Comparison of ENCODE assay signal across 9 mouse cellular contexts in the genomic region with DNA sequence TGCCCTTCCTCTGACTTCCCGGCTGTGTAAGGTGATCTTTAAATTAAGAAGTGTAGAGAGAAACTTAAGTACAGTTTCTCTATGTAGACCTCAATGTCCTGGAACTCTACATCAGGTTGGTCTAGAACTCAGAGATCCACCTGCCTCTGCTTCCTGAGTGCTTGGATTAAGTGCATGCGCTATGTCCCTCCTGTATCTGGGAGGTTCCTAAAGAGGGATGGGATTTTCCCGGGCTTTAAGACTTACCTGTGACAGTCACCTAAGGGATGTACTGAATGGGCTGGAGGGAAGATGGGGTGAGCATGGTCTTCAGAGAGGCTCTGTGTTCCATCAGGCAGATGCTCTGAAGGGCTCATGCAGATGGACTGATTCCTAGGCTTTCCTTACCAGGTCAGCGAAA. TPM values are rescaled to one million over a fixed set of nuclear protein-coding genes. Genes with fewer than 3 reads are reported as not detected.
DNase-seq lines count a peak whose midpoint lies in the region; ATAC-seq and TF ChIP-seq lines count a peak whose summit lies in the region.
"Had no signal": no experiment of that assay in that cellular context is flagged by ENCODE, and none has a peak within 500 bp of the region (broad histone marks: within the 10 kb centered on the region; RNA-seq: fewer than 3 reads in every experiment).

No protein-coding gene starts in this region.

- H3K36me3 ChIP-seq in kidney, embryonic 14.5 days (ENCODE audit: control insufficient read depth, insufficient read depth, low read length), result peaks cover 37% of the 10 kb centered on the region
- peaks cover 49% of the 10 kb centered on the region for H3K36me3 ChIP-seq in hindbrain, embryonic 14.5 days (replicated peaks; ENCODE audit: control insufficient read depth, insufficient read depth)
- H3K36me3 ChIP-seq in midbrain, embryonic 15.5 days (replicated peaks), result peaks cover 24% of the 10 kb centered on the region

- TF ChIP-seq CTCF in bone marrow, adult 2 months (IDR thresholded peaks at IDR 0.05; ENCODE audit: control insufficient read depth, insufficient read depth, low read length), result no peak

- no peaks in the 10 kb centered on the region for H3K27me3 ChIP-seq in kidney, embryonic 14.5 days (ENCODE audit: control insufficient read depth, insufficient read depth, low read length)
- H3K27me3 ChIP-seq in hindbrain, embryonic 14.5 days (ENCODE audit: control insufficient read depth, insufficient read depth, low read length), result 0 out of 2 replicates have a peak, but pooled peaks cover 2% of the 10 kb centered on the region
- no peaks in the 10 kb centered on the region for H3K27me3 ChIP-seq in midbrain, embryonic 15.5 days (replicated peaks)

- H3K27ac ChIP-seq in kidney, embryonic 14.5 days (ENCODE audit: low read depth, low read length), result peak overlapping the region; percentile 94
- no peak overlapping the region for H3K27ac ChIP-seq in bone marrow, adult 2 months (ENCODE audit: control insufficient read depth, insufficient read depth, low read depth, low read length, poor library complexity)
- H3K27ac ChIP-seq in hindbrain, embryonic 14.5 days, result no peak overlapping the region
- H3K27ac ChIP-seq in midbrain, embryonic 15.5 days, result peak overlapping the region; percentile 90

- peak overlapping the region; percentile 97 for H3K9ac ChIP-seq in kidney, embryonic 14.5 days (ENCODE audit: low read depth, low read length)
- H3K9ac ChIP-seq in hindbrain, embryonic 14.5 days, result peak overlapping the region; percentile 96
- H3K9ac ChIP-seq in midbrain, embryonic 15.5 days, result peak overlapping the region; percentile 95

- H3K4me3 ChIP-seq in kidney, embryonic 14.5 days (ENCODE audit: low read length), result peak overlapping the region; percentile 93
- peak overlapping the region; percentile 100 for H3K4me3 ChIP-seq in bone marrow, adult 2 months (replicated peaks; ENCODE audit: control insufficient read depth, low read depth, low read length)
- peak overlapping the region; percentile 90 for H3K4me3 ChIP-seq in hindbrain, embryonic 14.5 days (replicated peaks; ENCODE audit: low read length)
- peak overlapping the region; percentile 92 for H3K4me3 ChIP-seq in midbrain, embryonic 15.5 days

- intact Hi-C loops in left cerebral cortex, postnatal 4 days (cut with DNase I), result loop anchor here (10.0 kb wide), 1 partner anchor 89 kb away; no protein-coding TSS in a partner anchor

- H3K4me2 ChIP-seq in kidney, embryonic 14.5 days (replicated peaks; ENCODE audit: low read depth, low read length), result peak overlapping the region; percentile 90
- H3K4me2 ChIP-seq in hindbrain, embryonic 14.5 days (replicated peaks), result peak overlapping the region; percentile 76
- peak overlapping the region; percentile 77 for H3K4me2 ChIP-seq in midbrain, embryonic 15.5 days

- H3K9me3 ChIP-seq in kidney, embryonic 14.5 days (ENCODE audit: control insufficient read depth, low read length), result no peaks in the 10 kb centered on the region
- no peaks in the 10 kb centered on the region for H3K9me3 ChIP-seq in hindbrain, embryonic 14.5 days (ENCODE audit: control insufficient read depth, low read length)
- no peaks in the 10 kb centered on the region for H3K9me3 ChIP-seq in midbrain, embryonic 15.5 days

- WGBS in kidney, embryonic 14.5 days, result 38% methylated on average over 4 of the region's 4 CpGs
- 33% methylated on average over 4 of the region's 4 CpGs for WGBS in bone marrow, adult 2 months
- 41% methylated on average over 4 of the region's 4 CpGs for WGBS in hindbrain, embryonic 14.5 days
- 50% methylated on average over 4 of the region's 4 CpGs for WGBS in midbrain, embryonic 15.5 days

- TF ChIP-seq POLR2A in bone marrow, adult 2 months (IDR thresholded peaks at IDR 0.05; ENCODE audit: borderline replicate concordance, control insufficient read depth, low read depth, low read length), result no peak

- H3K4me1 ChIP-seq in kidney, embryonic 14.5 days (ENCODE audit: control insufficient read depth, insufficient read depth, low read length), result peaks cover 13% of the 10 kb centered on the region; the same call in 1 of the 2 replicates
- no peaks in the 10 kb centered on the region; the same call in 1 of the 2 replicates for H3K4me1 ChIP-seq in bone marrow, adult 2 months (ENCODE audit: control insufficient read depth, insufficient read depth, low read length)
- H3K4me1 ChIP-seq in hindbrain, embryonic 14.5 days (replicated peaks; ENCODE audit: control insufficient read depth, insufficient read depth, low read length), result peaks cover 10% of the 10 kb centered on the region
- peaks cover 21% of the 10 kb centered on the region for H3K4me1 ChIP-seq in midbrain, embryonic 15.5 days

- DNase-seq in kidney, postnatal 4 days, result no peak
- DNase-seq in hindbrain, embryonic 14.5 days (ENCODE audit: low spot score), result no peak
- no peak for DNase-seq in gastrocnemius, postnatal 10 days
- no peak for DNase-seq in left cerebral cortex, postnatal 4 days

- no peak for ATAC-seq in kidney, embryonic 14.5 days (ENCODE audit: low FRiP score, low TSS enrichment)
- no peak for ATAC-seq in hindbrain, embryonic 14.5 days (ENCODE audit: low FRiP score)
- ATAC-seq in midbrain, embryonic 15.5 days (replicated peaks), result no peak
- ATAC-seq in CD4-positive, CD25-positive, alpha-beta regulatory T cell, adult 4 months, result no peak

RNA-seq across cellular contexts. Expression of a gene that starts 1.0 kb away (rescaled TPM):
- 251 and 292 TPM in 2 replicates for polyA plus RNA-seq in kidney, embryonic 14.5 days (2014; fragmentation: Nextera tagmentation; extraction: Ambion mirVana)
- 441 and 887 TPM in 2 replicates for polyA plus RNA-seq in bone marrow, adult 2 months (2011; ENCODE audit: insufficient read depth, insufficient read length, low replicate concordance, missing spikeins)
- 175 and 192 TPM in 2 replicates for polyA plus RNA-seq in hindbrain, embryonic 14.5 days (2014; fragmentation: Nextera tagmentation; extraction: Ambion mirVana)
- polyA plus RNA-seq in midbrain, embryonic 15.5 days (2015; fragmentation: Nextera tagmentation; extraction: Ambion mirVana), result 186 and 187 TPM in 2 replicates
- total RNA-seq in gastrocnemius, postnatal 10 days (2021), result 100 to 1,000 TPM; 796 to 873 TPM
- 100 to 1,000 TPM; 446 to 574 TPM for polyA plus RNA-seq in CD4-positive, CD25-positive, alpha-beta regulatory T cell, adult 4 months (2017; shearing (Covaris generic))
- 100 to 1,000 TPM; 603 to 645 TPM for total RNA-seq in left cerebral cortex, postnatal 4 days (2021)

RNA-seq across cellular contexts. Expression of a gene that starts 4.2 kb away (rescaled TPM):
- polyA plus RNA-seq in kidney, embryonic 14.5 days (2014; fragmentation: Nextera tagmentation; extraction: Ambion mirVana), result 6.9 and 8.2 TPM in 2 replicates
- polyA plus RNA-seq in bone marrow, adult 2 months (2011; ENCODE audit: insufficient read depth, insufficient read length, low replicate concordance, missing spikeins), result 3.9 and 12.0 TPM in 2 replicates
- 3.2 and 4.1 TPM in 2 replicates for polyA plus RNA-seq in hindbrain, embryonic 14.5 days (2014; fragmentation: Nextera tagmentation; extraction: Ambion mirVana)
- 5.4 and 5.8 TPM in 2 replicates for polyA plus RNA-seq in midbrain, embryonic 15.5 days (2015; fragmentation: Nextera tagmentation; extraction: Ambion mirVana)
- 1 to 10 TPM; 3.5 to 6.3 TPM for total RNA-seq in gastrocnemius, postnatal 10 days (2021)
- under 1 TPM in 1 of 2 experiments, not detected in 1; 0.86 TPM for polyA plus RNA-seq in CD4-positive, CD25-positive, alpha-beta regulatory T cell, adult 4 months (2017; shearing (Covaris generic))
- total RNA-seq in left cerebral cortex, postnatal 4 days (2021), result 1 to 10 TPM; 5.5 to 6.0 TPM

RNA-seq across cellular contexts. Expression of a gene that starts 10.9 kb away (rescaled TPM):
- polyA plus RNA-seq in kidney, embryonic 14.5 days (2014; fragmentation: Nextera tagmentation; extraction: Ambion mirVana), result 0.63 TPM in 1 of 2 replicates, not detected in the other
- not detected in 2 replicates for polyA plus RNA-seq in bone marrow, adult 2 months (2011; ENCODE audit: insufficient read depth, insufficient read length, low replicate concordance, missing spikeins)
- not detected in 2 replicates for polyA plus RNA-seq in hindbrain, embryonic 14.5 days (2014; fragmentation: Nextera tagmentation; extraction: Ambion mirVana)
- polyA plus RNA-seq in midbrain, embryonic 15.5 days (2015; fragmentation: Nextera tagmentation; extraction: Ambion mirVana), result not detected in 2 replicates
- not detected for total RNA-seq in gastrocnemius, postnatal 10 days (2021)
- not detected for polyA plus RNA-seq in CD4-positive, CD25-positive, alpha-beta regulatory T cell, adult 4 months (2017; shearing (Covaris generic))
- not detected for total RNA-seq in left cerebral cortex, postnatal 4 days (2021)
- total RNA-seq: gastrocnemius, postnatal 4 days had no signal

RNA-seq across cellular contexts. Expression of a gene that starts 11.0 kb away (rescaled TPM):
- 0.31 TPM in 1 of 2 replicates, not detected in the other for polyA plus RNA-seq in kidney, embryonic 14.5 days (2014; fragmentation: Nextera tagmentation; extraction: Ambion mirVana)
- polyA plus RNA-seq in bone marrow, adult 2 months (2011; ENCODE audit: insufficient read depth, insufficient read length, low replicate concordance, missing spikeins), result not detected in 2 replicates
- polyA plus RNA-seq in hindbrain, embryonic 14.5 days (2014; fragmentation: Nextera tagmentation; extraction: Ambion mirVana), result 0.35 and 0.41 TPM in 2 replicates
- 1.0 and 1.6 TPM in 2 replicates for polyA plus RNA-seq in midbrain, embryonic 15.5 days (2015; fragmentation: Nextera tagmentation; extraction: Ambion mirVana)
- under 1 TPM; 0.20 to 0.31 TPM for total RNA-seq in gastrocnemius, postnatal 10 days (2021)
- under 1 TPM in 1 of 2 experiments, not detected in 1; 0.16 TPM for polyA plus RNA-seq in CD4-positive, CD25-positive, alpha-beta regulatory T cell, adult 4 months (2017; shearing (Covaris generic))
- total RNA-seq in left cerebral cortex, postnatal 4 days (2021), result 1 to 10 TPM in 1 of 2 experiments, under 1 TPM in 1; 0.82 to 1.2 TPM

RNA-seq across cellular contexts. Expression of a gene that starts 18.7 kb away (rescaled TPM):
- 465 and 546 TPM in 2 replicates for polyA plus RNA-seq in kidney, embryonic 14.5 days (2014; fragmentation: Nextera tagmentation; extraction: Ambion mirVana)
- 367 and 488 TPM in 2 replicates for polyA plus RNA-seq in bone marrow, adult 2 months (2011; ENCODE audit: insufficient read depth, insufficient read length, low replicate concordance, missing spikeins)
- 285 and 293 TPM in 2 replicates for polyA plus RNA-seq in hindbrain, embryonic 14.5 days (2014; fragmentation: Nextera tagmentation; extraction: Ambion mirVana)
- polyA plus RNA-seq in midbrain, embryonic 15.5 days (2015; fragmentation: Nextera tagmentation; extraction: Ambion mirVana), result 265 and 288 TPM in 2 replicates
- total RNA-seq in gastrocnemius, postnatal 10 days (2021), result 100 to 1,000 TPM in 1 of 2 experiments, 10 to 100 TPM in 1; 91.1 to 107 TPM
- 10 to 100 TPM; 25.0 to 25.3 TPM for polyA plus RNA-seq in CD4-positive, CD25-positive, alpha-beta regulatory T cell, adult 4 months (2017; shearing (Covaris generic))
- 100 to 1,000 TPM; 176 to 203 TPM for total RNA-seq in left cerebral cortex, postnatal 4 days (2021)

Comparison
In these comparisons a context has a peak if more than half of its experiments do, and no peak if none do; other contexts are left out.
1. H3K27ac ChIP-seq: peak in kidney, embryonic 14.5 days (single experiment) and midbrain, embryonic 15.5 days (single experiment); none in bone marrow, adult 2 months (single experiment) and hindbrain, embryonic 14.5 days (single experiment).
2. Peak in every context shown above with its lines, with median percentiles within 50 percentile points of each other: H3K4me2 ChIP-seq, H3K4me3 ChIP-seq and H3K9ac ChIP-seq.